Mouse (Mus musculus) ovary, postnatal 10 days (tissue): Measurements from ENCODE around the gene Pptc7.

Experiments used
- DNase-seq: peaks from one replicate; pipeline ENCODE4 v3.0.0; 2022; ENCODE audit warnings: low spot score

Pptc7 gene

DNA sequence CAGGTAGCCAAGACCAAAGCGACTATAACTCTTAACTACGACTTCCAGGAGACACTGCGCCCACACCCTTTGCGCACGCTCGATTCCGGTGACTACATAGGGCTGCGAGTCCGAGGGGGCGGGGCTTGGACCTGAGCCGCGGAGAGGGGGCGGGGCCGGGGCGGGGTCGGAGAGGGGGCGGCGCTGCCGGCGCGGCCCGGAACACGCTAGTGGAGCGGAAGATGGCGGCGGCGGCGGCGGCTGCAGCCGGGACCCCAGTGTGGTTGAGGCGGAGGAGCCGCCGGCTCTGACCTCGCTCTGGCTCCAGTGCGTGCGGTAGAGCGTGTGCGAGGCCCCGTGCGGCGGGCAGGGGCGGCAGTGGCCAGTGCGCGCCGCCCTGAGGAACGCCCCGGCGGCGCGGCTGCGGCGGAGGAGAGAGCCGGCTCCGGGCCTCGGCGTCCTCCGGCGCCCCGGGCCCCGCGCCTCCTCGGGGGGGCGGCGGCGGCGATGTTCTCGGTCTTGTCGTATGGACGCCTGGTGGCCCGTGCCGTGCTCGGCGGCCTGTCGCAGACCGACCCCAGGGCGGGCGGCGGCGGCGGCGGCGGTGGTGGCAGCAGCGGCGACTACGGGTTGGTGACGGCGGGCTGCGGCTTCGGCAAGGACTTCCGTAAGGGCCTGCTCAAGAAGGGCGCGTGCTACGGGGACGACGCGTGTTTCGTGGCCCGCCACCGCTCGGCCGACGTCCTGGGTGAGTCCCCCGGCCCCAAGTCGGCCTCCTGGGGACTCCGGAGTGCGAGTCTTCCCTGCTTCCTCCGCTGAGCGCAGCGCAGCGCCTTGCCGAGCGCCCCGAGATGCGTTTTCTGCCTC lies at the start of gene Pptc7:
Gene Pptc7 (plus strand): TSS at position 183 of the 846 bp plus-strand sequence.
- DNase-seq: peak; percentile 75

DNA sequence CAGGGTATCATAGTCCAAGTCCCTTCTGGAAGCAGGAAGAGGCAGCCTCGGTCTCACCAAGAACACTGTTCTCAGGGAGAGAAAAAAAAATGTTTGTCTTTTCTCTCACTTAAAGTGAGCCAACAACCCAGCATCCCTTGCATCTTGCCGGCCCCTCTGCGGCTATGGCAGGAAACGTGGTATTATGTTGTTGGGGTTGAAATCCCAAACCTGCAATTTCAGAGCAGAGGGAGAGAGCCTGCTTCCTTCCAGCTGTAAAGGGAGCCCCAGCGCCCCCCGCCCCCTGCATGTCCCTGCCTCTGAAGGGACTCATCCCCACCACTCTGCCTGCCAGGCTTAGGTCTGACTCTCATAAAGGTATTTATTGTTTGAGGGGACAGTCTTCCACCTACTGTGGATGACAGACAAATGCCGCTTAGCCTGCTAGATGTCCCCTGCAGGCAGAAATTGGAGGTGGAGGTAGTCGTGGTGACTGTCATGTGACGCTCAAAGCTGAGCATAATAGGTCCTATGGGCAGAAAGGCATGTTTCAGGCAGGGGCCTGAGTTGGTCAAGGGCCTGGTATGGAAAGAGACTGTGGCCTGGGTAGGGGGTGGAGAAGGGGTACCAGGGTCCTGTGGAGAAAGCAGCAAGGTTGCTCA lies 48.8 kb upstream of the Pptc7 start:
- no peak for DNase-seq

DNA sequence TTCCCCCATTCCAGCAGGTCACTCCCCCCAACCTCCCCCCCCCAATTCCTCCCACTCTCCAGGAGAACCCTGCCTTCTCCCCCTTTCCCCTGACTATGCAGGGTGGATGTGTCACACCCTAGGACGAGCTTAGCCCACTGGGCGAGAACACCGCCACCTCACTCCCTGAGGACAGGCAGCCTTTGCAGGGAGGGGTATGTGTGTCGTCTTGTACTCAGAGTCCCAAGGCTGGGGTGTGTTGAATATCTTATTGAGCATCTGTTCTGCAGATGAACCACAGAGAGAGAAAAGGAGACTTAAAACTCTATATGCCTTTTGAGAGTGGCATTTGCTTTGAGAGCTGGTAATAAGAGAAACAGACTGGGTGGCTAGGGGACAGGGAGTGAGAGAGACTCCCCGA lies 47.0 kb upstream of the Pptc7 start:
- no peak for DNase-seq

DNA sequence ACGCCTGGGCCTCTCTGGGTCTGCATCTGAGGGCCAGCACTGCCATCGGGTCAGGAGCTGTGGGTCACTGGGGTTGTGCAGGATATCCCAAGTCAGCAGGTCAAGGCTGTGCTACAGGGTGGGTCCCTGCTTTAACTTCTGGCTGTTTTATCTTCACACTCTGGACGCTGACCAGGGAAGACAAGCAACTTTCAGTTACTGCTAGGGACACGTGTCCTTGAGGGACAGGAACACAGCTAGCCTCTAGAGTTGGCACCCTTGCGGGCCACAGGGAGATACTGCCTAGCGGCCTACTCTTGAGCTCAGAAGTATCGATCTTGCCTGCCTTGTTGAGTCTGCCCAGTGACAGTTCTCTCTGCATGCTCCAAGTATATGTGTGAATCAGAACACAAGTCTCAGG lies 44.5 kb upstream of the Pptc7 start:
- DNase-seq: no peak

DNA sequence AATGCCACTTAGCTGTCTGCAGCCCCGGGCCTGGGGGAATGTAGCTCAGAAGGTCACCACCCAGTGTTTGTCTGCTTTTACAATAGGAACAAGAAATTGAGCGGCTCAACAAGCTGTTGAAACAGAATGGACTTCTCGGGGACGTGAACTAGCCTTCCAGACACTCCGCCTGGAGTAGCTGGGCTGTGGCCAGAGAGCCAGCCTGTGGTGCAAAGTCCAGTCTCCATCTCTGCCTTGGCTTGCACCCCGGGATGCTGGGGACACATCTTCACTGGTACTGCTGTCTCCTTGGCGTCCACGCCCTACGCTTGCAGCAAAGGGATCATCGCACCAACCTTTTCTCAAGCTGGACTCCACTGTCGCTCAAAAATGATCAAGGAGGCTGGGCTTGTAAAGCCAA lies 43.6 kb upstream of the Pptc7 start:
- DNase-seq: no peak

DNA sequence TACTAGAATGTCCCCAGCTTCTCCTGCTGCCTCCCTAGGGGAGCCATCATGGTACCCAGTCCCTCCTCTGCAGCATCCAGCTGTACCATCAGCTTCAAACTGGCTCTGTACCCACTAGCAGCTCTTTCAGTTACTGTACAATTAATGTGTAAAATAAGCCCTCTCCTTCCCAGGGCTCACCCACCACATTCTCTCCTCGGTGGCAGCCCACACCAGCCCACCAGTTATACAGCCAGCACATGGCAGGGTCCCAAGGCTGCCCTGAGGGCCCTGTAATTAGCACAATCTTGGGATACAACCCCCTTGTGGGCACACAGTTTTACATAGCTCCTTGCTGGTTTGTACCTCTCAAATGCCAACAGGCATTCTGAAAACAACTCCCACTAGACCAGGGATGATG lies 43.2 kb upstream of the Pptc7 start:
- DNase-seq: no peak

DNA sequence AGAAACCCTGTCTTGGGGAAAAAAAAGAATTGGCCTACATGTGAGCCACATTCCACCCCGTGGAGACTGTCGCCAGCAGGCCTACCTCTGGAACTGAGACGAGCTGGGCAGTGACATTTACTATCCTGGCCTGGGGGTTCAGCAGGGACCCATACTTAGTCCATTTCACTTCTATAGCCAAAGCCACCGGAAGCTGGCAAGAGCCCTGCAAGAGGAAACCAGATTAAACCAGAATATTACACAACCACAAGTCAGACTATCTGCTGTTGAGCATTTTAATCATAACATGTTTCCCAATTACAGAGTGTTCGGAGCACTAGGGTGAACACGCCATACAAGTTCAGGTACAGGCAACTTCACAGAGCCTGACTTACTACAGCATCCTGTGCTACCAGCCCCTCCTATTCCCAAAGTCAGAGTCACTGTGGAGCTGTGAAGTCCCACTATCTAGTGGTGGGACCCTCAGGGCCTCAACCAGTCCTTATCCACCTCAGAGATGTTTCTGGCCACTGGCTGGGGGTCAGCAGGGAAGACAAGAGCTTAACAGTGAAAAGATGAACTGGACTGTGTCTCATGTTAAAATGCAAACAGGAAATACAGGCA lies 41.5 kb upstream of the Pptc7 start:
- DNase-seq: no peak

DNA sequence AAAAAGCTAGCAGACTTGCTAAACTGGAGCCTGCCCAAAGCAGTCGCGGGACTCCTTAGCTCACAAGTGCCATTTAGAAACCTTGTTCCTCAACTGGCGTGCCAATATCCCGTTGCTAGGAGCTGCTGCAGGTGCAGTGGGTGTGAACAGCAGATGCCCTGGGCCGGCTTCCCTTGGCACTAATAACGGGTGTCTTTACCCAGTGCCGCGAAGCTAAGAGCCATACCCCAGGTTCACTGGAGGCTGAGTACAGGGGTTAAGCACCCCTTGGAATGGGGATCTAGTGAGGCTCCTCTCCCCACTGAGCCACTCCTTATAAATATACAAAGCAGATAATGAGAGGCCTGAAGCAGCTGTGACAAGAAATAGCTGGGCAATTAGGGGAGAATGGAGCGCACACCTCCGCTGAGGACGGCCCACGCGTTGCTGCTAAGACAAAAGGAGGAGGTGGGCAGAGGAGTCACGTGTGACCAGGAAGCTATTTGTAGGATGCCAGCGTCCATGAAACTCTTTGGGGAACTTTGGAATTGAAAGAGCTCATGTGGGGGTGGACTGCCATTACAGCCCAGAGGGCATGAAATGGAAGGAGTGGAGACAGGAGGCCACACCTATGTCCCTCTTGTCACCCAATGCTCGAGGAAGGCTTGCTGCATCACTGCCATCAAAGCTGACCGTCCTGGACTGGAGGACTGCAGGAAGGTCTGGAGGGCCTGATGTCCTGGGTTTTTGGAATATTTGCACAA lies 40.2 kb upstream of the Pptc7 start:
- DNase-seq: no peak

DNA sequence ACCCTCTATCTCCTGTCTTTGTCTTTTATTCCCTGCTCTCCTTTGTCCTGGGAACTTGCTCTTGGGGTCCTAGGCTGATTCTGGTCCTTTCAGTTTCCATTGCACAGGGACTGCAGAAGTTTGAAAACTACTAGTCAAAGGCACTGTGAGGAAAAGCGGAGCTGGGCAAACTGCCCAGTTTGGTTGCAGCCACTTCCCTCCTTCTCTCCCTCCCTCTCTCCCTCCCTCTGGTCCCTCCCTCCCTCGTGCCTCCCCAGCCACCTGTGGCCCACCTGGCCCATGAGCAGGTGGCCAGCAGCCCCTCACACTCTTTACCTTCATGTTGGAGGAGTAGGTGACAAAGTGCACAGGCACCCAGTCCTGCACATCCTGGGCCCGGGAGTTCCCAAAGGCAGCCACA lies 39.0 kb upstream of the Pptc7 start:
- DNase-seq: no peak

DNA sequence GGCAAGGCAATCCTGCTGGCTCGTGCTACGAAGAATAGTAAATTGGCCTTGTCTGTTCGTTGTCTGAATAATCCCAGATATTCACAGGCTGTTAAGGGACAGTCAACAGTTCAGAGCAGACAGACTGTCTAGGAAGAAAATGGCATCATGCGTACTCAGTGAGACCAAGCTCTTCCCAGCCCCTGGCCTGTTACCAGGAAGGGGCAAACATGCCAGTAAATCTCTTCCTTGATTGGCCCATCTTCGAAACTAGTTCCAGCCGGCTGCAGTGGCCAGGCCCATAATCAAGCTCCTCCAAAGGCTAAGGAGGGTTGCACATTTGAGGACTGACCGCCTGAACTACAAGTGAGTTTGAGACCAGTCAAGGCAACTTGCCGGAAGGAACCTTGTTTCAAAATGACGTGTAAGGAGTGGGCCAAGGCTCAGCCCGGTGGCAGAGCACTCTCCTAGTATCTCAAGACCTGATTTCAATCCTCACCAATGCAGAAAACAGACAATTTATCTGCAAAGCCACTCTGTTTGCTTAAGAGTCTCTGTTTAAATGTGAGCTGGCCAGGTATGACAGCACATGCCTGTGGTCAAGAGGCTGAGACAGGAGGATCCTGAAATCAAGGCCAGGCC lies 37.5 kb upstream of the Pptc7 start:
- no peak for DNase-seq

DNA sequence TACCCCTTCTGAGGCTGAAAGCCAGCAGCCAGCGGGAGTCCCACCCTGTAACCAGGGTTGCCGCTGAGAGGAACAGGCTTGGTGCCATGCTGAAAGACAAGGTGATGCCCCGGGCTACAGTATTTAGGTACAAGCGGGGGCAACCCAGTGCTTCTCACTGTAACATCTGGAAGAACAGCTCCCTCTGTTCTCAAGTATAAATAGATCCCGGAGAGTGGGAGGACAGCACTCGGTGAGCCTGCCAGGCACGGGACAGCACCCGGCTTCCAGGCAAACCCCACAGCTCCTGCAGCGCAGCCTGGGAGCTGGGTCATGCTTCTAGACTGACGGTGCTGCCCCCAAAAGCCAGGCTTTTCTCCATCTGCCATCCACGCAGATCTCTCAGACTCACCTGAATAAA lies 36.6 kb upstream of the Pptc7 start:
- no peak for DNase-seq

DNA sequence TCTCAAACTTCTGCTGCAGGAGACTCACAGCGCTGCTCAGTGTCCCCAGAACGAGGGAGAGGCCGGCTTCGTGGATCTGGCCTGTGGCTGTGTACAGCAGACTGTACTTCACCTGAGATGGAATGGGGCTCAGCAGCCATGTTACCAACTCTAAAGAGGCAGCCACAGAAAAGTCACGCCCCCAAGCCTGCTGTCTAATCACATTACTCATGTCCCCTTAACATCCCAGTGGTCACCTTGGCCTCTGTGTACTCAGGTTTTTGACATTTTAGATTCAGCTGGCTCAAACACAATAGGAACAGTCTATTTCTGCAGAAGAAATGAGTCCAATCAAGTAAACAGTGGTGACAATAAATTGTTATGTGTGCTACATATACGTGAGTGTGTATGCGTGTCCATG lies 36.2 kb upstream of the Pptc7 start:
- no peak for DNase-seq

DNA sequence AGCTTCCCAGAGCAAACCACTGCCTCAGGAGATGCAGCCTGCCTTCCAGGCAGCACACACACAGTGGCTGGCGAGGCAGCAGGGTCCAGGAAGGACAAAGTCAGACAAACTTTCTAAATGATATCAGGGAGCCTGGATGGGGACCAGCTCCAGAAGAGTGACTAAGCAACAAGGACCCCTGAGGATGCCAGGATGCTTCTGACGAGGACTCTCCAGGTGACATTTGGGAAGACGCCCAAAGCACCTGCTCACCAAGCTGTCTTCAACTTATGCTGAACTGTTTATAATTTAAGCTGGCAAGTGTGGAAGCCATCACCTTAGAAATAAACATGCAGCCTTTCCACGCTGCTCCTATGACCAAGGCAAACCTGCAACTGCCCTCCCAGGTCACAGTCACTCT lies 34.9 kb upstream of the Pptc7 start:
- DNase-seq: no peak

DNA sequence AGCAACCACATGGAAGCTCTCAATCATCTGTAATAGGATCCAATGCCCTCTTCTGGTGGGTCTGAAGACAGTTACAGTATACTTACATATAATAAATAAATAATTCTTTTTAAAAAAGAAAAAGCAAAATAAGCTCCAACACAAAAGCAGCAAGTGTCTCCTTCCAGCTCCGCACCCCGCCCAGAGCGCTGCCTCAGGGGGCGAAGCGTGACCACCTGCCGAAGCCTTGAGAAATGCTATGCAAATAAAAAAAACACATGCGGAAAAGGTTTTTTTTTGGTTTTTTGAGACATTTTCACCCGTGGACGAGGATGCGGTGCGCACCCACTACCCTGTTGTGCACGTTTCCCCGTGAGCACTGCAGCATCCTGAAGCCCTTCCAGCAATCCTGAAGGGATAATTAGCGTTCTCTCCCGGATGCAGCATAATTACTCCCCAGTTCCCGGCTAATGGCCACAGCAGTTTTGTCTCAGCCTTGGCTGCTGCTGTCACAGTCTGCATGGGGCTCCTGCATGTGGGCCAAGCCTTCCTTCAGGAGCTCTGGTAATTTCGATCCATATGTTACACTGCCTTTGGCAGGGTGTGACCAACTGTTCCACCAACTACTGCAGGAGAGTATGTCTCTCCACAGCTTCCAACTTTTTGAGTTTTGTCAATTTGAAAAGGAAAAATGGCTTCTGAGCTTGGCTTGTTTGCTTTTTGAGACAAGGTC lies 32.1 kb upstream of the Pptc7 start:
- DNase-seq: no peak

DNA sequence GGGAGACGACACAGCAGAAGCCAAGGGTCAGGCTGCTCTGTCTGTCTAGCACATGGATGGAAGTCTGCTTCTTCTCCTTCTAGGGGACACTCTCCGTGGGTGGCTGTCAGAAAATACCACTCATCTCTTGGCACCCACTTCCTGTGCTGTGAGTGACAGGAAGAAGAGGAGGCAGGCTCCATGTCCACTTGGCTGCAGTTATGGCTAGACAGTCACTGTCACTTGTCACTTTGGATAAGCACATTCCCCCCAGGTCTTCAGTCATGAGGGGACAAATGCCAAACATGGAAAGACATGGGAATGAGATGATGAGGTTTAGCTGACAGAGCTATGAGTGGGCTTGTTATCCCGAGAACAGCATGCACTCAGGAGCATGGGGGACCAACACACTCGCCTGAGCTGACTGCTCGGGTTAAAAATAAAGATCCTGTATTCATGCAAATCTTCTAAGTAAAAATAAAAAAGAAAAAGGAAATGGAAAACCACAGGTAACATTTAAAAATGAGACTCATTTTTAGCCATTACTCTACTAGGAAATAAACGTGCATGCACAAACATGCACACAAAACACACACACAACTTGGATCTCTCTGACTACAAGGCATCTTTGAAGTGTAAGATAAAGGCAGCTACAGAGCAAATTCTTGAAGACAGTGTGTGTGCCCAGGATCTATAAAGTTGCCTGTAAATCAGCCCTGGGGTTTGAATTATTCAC lies 26.0 kb upstream of the Pptc7 start:
- no peak for DNase-seq

DNA sequence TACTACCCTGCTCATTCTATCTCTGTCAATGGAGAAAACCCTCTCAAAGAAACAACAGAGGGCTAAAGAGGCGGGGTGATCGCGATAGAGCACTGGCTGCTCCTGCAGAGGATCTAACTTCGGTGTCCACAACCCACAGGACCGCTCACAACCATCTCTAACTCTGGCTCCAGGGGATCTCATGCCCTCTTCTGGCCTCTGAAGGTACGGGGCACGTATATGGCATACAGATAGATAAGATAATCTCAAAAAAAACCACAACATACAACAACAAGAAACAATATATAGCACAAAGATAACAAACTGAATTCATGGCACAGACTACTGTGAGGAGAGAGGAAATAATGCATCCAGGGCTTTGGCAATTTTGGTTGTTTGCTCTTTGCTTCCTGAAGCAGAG lies 22.1 kb upstream of the Pptc7 start:
- DNase-seq: no peak

DNA sequence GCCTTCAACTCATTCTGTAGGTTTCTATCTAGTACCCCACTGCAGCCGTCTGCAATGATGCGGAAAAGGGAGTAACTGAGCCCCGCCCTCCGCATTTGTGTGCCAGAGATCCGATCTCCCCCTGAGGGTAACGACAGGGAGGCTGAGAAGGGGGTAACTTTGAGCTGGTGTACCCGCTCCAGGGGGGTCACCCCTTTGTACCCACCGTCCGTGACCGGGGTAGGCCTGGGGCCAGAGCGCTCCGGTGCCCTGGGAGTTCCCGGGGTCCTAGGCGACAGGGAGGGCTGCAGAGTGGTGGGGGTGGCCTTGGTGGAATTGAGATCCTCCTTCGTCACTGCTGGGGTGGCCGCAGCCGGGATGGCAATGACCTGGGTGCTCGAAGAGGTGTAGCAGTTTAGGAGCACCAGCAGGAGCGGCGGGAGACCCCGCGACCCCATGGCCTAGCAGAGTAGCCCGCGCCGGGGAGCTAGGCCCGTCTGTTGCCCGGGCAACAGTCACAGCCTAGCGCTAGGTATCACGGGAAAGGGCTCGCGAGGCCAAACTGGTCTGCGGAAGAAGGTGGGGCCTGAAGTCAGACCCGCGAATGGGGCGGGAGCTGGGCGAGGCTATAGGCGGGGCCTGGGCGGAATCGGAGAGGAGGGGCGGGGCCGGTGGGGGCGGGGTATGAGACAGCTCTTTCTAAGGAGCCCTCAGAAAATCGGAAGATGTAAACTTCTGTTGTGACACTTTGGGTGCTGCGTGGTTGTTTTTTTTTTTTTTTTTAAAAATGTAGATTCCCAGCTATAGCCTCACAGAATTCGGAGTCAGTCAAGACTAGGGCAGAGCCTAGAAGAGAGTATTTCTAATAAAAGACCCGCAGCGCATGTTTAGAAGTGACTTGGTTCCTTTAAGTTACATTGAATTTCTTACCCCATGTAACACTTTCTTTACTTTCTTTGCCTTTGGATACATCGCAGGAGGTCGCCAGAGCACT lies 19.9 kb upstream of the Pptc7 start, which contains the start of gene Tctn1:
Gene Tctn1 (minus strand): TSS at position 528 of the 973 bp plus-strand sequence.
- peak; percentile 69 for DNase-seq

DNA sequence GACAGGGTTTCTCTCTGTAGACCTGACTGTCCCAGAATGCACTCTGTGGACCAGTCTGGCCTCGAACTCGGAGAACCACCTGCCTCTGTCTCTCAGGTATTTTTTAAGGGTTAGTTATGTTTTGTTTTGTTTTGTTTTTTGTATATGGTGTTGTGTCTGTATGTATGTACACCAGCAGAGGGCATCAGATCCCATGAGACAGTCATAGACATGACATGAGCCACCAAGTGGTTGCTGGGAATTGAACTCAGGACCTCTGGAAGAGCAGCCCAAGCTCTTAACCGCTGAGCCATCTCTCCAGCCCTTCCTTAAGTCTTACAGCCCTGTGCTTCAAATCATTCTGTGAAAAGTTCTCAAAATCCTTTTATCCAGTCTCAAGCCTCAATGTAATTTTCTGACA lies 19.0 kb upstream of the Pptc7 start:
- DNase-seq: no peak

DNA sequence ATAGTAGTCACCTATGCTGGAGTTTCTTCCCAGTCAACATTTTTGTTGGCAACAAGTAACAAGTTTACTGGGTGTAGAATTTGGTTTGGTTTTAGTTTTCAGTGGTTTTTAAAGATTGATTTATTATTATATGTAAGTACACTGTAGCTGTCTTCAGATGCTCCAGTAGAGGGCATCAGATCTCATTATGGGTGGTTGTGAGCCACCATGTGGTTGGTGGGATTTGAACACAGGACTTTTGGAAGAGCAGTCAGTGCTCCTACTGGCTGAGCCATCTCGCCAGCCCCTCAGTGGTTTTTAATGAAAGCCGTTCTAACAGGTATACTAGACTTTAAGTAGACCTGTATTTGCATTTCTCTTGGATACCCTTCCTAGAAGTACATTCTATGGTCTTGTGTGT lies 18.2 kb upstream of the Pptc7 start:
- DNase-seq: no peak

DNA sequence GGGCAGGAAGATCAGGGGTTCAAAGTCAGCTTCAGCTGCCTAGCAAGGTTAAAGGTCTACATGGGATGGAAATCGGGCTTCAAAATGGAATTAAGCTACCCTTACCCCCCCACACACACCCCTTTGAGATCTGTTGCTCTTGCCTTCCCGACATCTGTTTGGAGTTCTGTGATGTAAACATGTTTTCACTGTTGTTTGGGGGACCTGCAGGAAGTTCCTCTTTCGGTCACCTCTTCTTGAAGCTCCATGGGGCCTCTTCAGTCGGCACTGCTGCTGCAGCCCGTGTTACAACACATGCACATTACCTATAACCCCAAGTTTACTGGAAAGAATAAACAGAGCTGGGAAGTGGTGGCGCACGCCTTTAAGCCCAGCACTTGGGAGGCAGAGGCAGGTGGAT lies 17.0 kb upstream of the Pptc7 start:
- DNase-seq: no peak
